Mouse (Mus musculus): ENCODE results near the gene 6330409D20Rik.

DNA sequence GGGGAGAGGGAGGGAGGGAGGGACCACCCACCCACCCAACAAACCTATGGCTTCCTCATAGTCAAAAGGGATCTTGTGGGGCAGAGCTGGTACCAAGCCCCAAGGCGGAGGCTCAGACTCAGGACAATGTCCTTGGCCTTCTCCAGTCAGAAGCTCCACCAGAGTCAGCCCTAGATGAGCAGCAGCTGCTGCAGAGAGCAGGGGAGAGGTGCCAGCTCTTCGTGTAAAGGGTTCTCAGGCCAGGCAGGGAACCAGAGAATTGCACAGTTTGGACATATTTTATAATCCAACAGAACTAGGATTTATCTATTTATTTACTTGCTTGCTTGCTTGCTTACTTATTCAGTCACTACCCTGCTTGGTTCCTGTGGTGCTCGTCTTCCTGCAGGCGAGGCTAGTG is 1.5 kb downstream of the 6330409D20Rik start:
- TF ChIP-seq POLR2A (IDR thresholded peaks at IDR 0.05; ENCODE audit: low read depth, low read length) (no peak), CTCF (conservative IDR thresholded peaks at IDR 0.05; ENCODE audit: insufficient read depth, insufficient read length, low read depth, low read length) (no peak)
